Mouse (Mus musculus): Measurements from ENCODE around the gene Thra.

DNA sequence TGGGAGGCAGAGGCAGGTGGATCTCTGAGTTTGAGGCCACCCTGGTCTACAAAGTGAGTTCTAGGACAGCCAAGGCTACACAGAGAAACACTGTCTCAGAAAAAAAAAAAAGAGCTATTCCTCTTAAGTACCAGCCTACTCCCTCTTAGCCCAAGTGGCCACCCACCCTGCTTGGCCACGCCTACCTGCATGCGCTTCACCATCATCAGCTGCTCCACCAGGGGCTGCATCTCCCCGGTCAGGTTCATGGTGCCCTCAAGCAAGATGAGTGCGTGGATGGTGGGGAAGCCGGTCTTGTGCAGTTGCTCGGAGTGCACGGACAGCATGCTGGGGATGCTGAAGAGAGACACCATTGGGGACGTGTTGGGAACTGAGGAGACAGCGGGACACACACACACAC is 24.5 kb upstream of the Thra start:
- TF ChIP-seq CTCF (IDR thresholded peaks at IDR 0.05; ENCODE audit: control insufficient read depth, insufficient read depth, insufficient read length) (no peak), USF1 (IDR thresholded peaks at IDR 0.05; ENCODE audit: low read depth) (no peak)
